Mouse (Mus musculus): ENCODE results near the gene 4930407I10Rik. TPM values are rescaled to one million over a fixed set of nuclear protein-coding genes. Genes with fewer than 3 reads are reported as not detected.
A peak's percentile ranks its signal among the peaks of the same experiment; 100 is the strongest.

The 4930407I10Rik gene
- polyA plus RNA-seq, 1 experiment from 2014 or later = not detected

GRCm38 (mm10) chr15:82022535-82023088 lies 36.3 kb upstream of the 4930407I10Rik start:
- Histone ChIP-seq H3K4me1 (ENCODE audit: control insufficient read depth, insufficient read depth, low read length) (no peaks in the 10 kb centered on the region), H3K9me3 (replicated peaks; ENCODE audit: control insufficient read depth, low read length) (no peaks in the 10 kb centered on the region), H3K9ac (ENCODE audit: low read length) (no peak overlapping the region), H3K4me3 (ENCODE audit: low read depth, low read length) (no peak overlapping the region), H3K27ac (ENCODE audit: low read depth, low read length) (no peak overlapping the region), H3K36me3 (ENCODE audit: control insufficient read depth, insufficient read depth, low read length) (peaks cover 75% of the 10 kb centered on the region), H3K27me3 (replicated peaks; ENCODE audit: control insufficient read depth, insufficient read depth, low read length) (no peaks in the 10 kb centered on the region), H3K4me2 (ENCODE audit: low read length) (no peak overlapping the region)
- WGBS = 89% methylated on average over 13 of the region's 13 CpGs
- no peak for DNase-seq (ENCODE audit: low spot score)
- no peak for ATAC-seq

DNA sequence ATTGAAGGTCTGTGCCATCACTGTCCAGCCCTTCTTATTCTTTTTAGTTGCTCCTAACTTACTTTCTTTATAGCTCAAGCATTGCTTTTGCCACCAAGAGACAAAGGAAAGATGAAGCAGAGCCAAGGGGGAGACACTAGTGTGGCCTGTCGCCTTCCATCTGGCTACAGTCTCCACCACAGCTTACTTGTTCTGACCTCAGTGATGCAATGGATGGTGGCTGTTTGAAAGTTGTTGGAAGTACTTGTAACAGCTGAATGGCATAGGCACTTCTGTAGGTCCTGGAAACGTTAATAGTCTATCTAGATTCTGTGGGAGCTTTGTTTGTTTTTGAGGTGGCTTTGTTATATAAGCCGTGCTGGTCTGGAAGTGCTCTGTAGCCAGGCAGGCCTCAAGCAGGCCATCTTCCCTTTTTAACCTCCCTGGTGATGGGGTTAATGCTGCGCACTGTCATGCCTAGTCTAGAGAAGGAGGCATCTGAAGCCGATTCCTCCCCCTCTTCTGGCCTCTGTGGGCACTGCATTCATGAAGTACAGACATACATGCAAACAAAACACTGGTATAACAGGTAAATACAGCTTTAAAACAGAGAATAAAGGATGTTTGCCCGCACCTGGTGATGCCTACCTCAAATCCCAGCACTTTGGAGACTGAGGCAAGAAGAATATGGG lies 34.9 kb upstream of the 4930407I10Rik start:
- Histone ChIP-seq H3K4me3 (ENCODE audit: low read depth, low read length) (no peak overlapping the region), H3K9me3 (replicated peaks; ENCODE audit: control insufficient read depth, low read length) (no peaks in the 10 kb centered on the region), H3K36me3 (ENCODE audit: control insufficient read depth, insufficient read depth, low read length) (peaks cover 86% of the 10 kb centered on the region), H3K4me2 (ENCODE audit: low read length) (no peak overlapping the region), H3K27ac (ENCODE audit: low read depth, low read length) (no peak overlapping the region), H3K27me3 (replicated peaks; ENCODE audit: control insufficient read depth, insufficient read depth, low read length) (no peaks in the 10 kb centered on the region), H3K9ac (ENCODE audit: low read length) (no peak overlapping the region), H3K4me1 (ENCODE audit: control insufficient read depth, insufficient read depth, low read length) (no peaks in the 10 kb centered on the region)
- WGBS = 94% methylated on average over 6 of the region's 6 CpGs
- no peak for DNase-seq (ENCODE audit: low spot score)
- ATAC-seq = no peak

GRCm38 (mm10) chr15:82027276-82027675 lies 31.7 kb upstream of the 4930407I10Rik start:
- ATAC-seq = no peak
- 94% methylated on average over 7 of the region's 7 CpGs for WGBS

GRCm38 (mm10) chr15:82027726-82028125 lies 31.2 kb upstream of the 4930407I10Rik start:
- Histone ChIP-seq H3K4me1 (ENCODE audit: control insufficient read depth, insufficient read depth, low read length) (no peaks in the 10 kb centered on the region), H3K4me3 (ENCODE audit: low read depth, low read length) (no peak overlapping the region), H3K9ac (ENCODE audit: low read length) (no peak overlapping the region), H3K27ac (ENCODE audit: low read depth, low read length) (no peak overlapping the region), H3K27me3 (replicated peaks; ENCODE audit: control insufficient read depth, insufficient read depth, low read length) (no peaks in the 10 kb centered on the region), H3K36me3 (ENCODE audit: control insufficient read depth, insufficient read depth, low read length) (peaks cover 95% of the 10 kb centered on the region), H3K4me2 (ENCODE audit: low read length) (no peak overlapping the region), H3K9me3 (replicated peaks; ENCODE audit: control insufficient read depth, low read length) (no peaks in the 10 kb centered on the region)
- 93% methylated on average over 7 of the region's 7 CpGs for WGBS
- DNase-seq (ENCODE audit: low spot score) (no peak), ATAC-seq (no peak)

More at GRCm38 (mm10) chr15:82027276-82027675, 31.7 kb upstream of the 4930407I10Rik start:
- H3K4me3 ChIP-seq (ENCODE audit: low read depth, low read length) = no peak overlapping the region
- no peaks in the 10 kb centered on the region for H3K27me3 ChIP-seq (replicated peaks; ENCODE audit: control insufficient read depth, insufficient read depth, low read length)
- no peak overlapping the region for H3K27ac ChIP-seq (ENCODE audit: low read depth, low read length)
- no peaks in the 10 kb centered on the region for H3K9me3 ChIP-seq (replicated peaks; ENCODE audit: control insufficient read depth, low read length)
- no peak for DNase-seq (ENCODE audit: low spot score)
- H3K4me2 ChIP-seq (ENCODE audit: low read length) = no peak overlapping the region
- no peaks in the 10 kb centered on the region for H3K4me1 ChIP-seq (ENCODE audit: control insufficient read depth, insufficient read depth, low read length)
- no peak overlapping the region for H3K9ac ChIP-seq (ENCODE audit: low read length)
- H3K36me3 ChIP-seq (ENCODE audit: control insufficient read depth, insufficient read depth, low read length) = peaks cover 98% of the 10 kb centered on the region

GRCm38 (mm10) chr15:82032386-82032785 lies 26.6 kb upstream of the 4930407I10Rik start:
- no peaks in the 10 kb centered on the region for H3K9me3 ChIP-seq (replicated peaks; ENCODE audit: control insufficient read depth, low read length)
- H3K27me3 ChIP-seq (replicated peaks; ENCODE audit: control insufficient read depth, insufficient read depth, low read length) = no peaks in the 10 kb centered on the region
- H3K9ac ChIP-seq (ENCODE audit: low read length) = no peak overlapping the region
- WGBS = 93% methylated on average over 7 of the region's 7 CpGs
- DNase-seq (ENCODE audit: low spot score) = no peak
- no peak overlapping the region for H3K27ac ChIP-seq (ENCODE audit: low read depth, low read length)
- no peaks in the 10 kb centered on the region for H3K4me1 ChIP-seq (ENCODE audit: control insufficient read depth, insufficient read depth, low read length)
- no peak overlapping the region for H3K4me3 ChIP-seq (ENCODE audit: low read depth, low read length)
- no peak for ATAC-seq
- no peak overlapping the region for H3K4me2 ChIP-seq (ENCODE audit: low read length)
- peaks cover 76% of the 10 kb centered on the region for H3K36me3 ChIP-seq (ENCODE audit: control insufficient read depth, insufficient read depth, low read length)

- WGBS = 95% methylated on average over 4 of the region's 4 CpGs
- Histone ChIP-seq H3K36me3 (ENCODE audit: control insufficient read depth, insufficient read depth, low read length) (peaks cover 74% of the 10 kb centered on the region), H3K4me2 (ENCODE audit: low read length) (no peak within 1 kb of the TSS), H3K9ac (ENCODE audit: low read length) (no peak within 1 kb of the TSS), H3K27ac (ENCODE audit: low read depth, low read length) (no peak within 1 kb of the TSS), H3K4me1 (ENCODE audit: control insufficient read depth, insufficient read depth, low read length) (no peaks in the 10 kb centered on the region), H3K27me3 (replicated peaks; ENCODE audit: control insufficient read depth, insufficient read depth, low read length) (no peaks in the 10 kb centered on the region), H3K4me3 (ENCODE audit: low read depth, low read length) (no peak within 1 kb of the TSS), H3K9me3 (replicated peaks; ENCODE audit: control insufficient read depth, low read length) (no peaks in the 10 kb centered on the region)
- DNase-seq (ENCODE audit: low spot score) = no peak
- ATAC-seq = no peak
These were observed 25.2 kb upstream of the 4930407I10Rik start, which contains the start of gene Desi1 for GRCm38 (mm10) chr15:82033762-82034161. Gene Desi1 (minus strand): TSS chr15:82033862.

DNA sequence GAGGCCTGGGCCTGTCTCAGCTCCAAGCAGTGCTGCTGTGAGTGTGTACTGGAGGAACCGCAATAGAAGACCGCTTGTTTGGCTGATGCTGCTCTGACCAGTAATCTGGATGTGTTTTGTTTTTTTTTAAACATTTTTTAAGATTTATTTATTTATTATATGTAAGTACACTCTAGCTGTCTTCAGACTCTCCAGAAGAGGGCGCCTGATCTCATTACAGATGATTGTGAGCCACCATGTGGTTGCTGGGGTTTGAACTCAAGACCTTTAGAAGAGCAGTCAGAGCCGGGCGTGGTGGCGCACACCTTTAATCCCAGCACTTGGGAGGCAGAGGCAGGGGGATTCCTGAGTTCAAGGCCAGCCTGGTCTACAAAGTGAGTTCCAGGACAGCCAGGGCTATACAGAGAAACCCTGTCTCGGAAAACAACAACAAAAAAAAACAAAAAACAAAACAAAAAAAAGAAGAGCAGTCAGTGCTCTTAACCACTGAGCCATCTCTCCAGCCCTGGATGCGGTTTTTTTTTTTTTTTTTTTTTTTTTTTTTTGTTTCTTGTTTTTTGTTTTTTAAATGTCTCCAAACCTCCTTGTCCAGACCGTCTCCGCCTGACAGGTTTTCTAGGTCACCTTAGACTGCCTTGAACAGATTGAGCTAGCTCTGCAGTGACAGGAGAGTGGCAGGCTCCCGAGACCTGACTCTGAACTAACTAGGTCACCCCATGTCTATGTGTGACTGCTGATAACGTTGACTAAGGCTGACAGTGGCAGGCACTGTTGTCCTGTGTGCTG lies 22.9 kb upstream of the 4930407I10Rik start:
- Histone ChIP-seq H3K27ac (ENCODE audit: low read depth, low read length) (no peak overlapping the region), H3K9me3 (replicated peaks; ENCODE audit: control insufficient read depth, low read length) (no peaks in the 10 kb centered on the region), H3K4me2 (ENCODE audit: low read length) (no peak overlapping the region), H3K4me1 (ENCODE audit: control insufficient read depth, insufficient read depth, low read length) (no peaks in the 10 kb centered on the region), H3K9ac (ENCODE audit: low read length) (no peak overlapping the region), H3K27me3 (replicated peaks; ENCODE audit: control insufficient read depth, insufficient read depth, low read length) (no peaks in the 10 kb centered on the region), H3K4me3 (ENCODE audit: low read depth, low read length) (no peak overlapping the region), H3K36me3 (ENCODE audit: control insufficient read depth, insufficient read depth, low read length) (peaks cover 75% of the 10 kb centered on the region)
- DNase-seq (ENCODE audit: low spot score) (peak; percentile 49), ATAC-seq (no peak)
- 85% methylated on average over 12 of the region's 12 CpGs for WGBS

- ATAC-seq (peak; percentile 50; the same call in 1 of the 2 replicates), DNase-seq (ENCODE audit: low spot score) (peak; percentile 74)
- peaks cover 66% of the 10 kb centered on the region for H3K36me3 ChIP-seq (ENCODE audit: control insufficient read depth, insufficient read depth, low read length)
- H3K27me3 ChIP-seq (replicated peaks; ENCODE audit: control insufficient read depth, insufficient read depth, low read length) = no peaks in the 10 kb centered on the region
- H3K9me3 ChIP-seq (replicated peaks; ENCODE audit: control insufficient read depth, low read length) = no peaks in the 10 kb centered on the region
- no peak overlapping the region for H3K4me3 ChIP-seq (ENCODE audit: low read depth, low read length)
- no peak overlapping the region for H3K4me2 ChIP-seq (ENCODE audit: low read length)
- no peaks in the 10 kb centered on the region; the same call in 1 of the 2 replicates for H3K4me1 ChIP-seq (ENCODE audit: control insufficient read depth, insufficient read depth, low read length)
- 90% methylated on average over 1 of the region's 1 CpGs for WGBS
- no peak overlapping the region for H3K9ac ChIP-seq (ENCODE audit: low read length)
- no peak overlapping the region for H3K27ac ChIP-seq (ENCODE audit: low read depth, low read length)
These were observed 18.3 kb upstream of the 4930407I10Rik start for GRCm38 (mm10) chr15:82040650-82041049.
